Mouse (Mus musculus): Measurements from ENCODE around the gene Grip2. TPM values are rescaled to one million over a fixed set of nuclear protein-coding genes. Genes with fewer than 3 reads are reported as not detected.

Gene Grip2
- polyA plus RNA-seq, 1 experiment from 2014 or later = 0.69 TPM

- Histone ChIP-seq H3K27me3 (no peaks in the 10 kb centered on the region), H3K4me3 (no peak overlapping the region), H3K27ac (no peak overlapping the region), H3K9me3 (no peaks in the 10 kb centered on the region), H3K4me1 (peaks cover 14% of the 10 kb centered on the region), H3K36me3 (peaks cover 85% of the 10 kb centered on the region), H3K9ac (no peak overlapping the region), H3K4me2 (no peak overlapping the region)
- no peak for ATAC-seq (ENCODE audit: insufficient number of reproducible peaks, insufficient read depth, low FRiP score, low TSS enrichment, low read depth)
- 72% methylated on average over 5 of the region's 5 CpGs for WGBS
These were observed 80.3 kb downstream of the Grip2 start for GRCm38 (mm10) chr6:91746776-91747175.

DNA sequence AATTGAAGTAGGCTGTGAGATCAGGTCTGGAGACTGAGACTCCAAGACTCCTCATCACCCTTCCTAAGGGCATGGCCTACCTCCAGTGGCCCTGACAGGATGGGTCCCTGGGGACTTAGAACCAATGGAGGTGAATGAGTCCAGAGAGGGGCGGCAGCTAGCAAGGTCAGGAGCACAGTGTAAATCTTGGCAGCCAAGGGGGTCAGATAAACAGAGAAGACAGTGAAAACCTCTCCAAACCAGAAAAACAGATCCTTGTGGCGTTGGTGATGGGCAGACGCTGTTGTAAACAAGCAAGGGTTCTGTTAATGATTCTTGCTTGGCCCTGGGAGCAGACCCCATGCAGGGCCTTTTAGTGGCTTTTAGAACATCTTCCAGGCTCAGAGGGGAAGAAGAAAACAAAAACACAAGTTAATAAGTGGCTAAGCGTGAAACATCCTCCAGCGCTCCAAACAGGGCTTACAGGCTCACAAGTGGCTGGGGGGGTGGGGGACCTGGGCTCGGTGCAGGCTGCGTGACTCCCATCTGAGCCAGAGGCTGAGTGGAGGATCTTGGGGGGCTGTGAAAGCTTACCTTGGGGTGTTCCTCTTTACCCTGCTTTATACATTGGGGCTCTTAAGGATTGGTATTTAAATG, 81.0 kb downstream of the Grip2 start:
- 54% methylated on average over 7 of the region's 7 CpGs for WGBS
- no peak for ATAC-seq (ENCODE audit: insufficient number of reproducible peaks, insufficient read depth, low FRiP score, low TSS enrichment, low read depth)
- Histone ChIP-seq H3K36me3 (peaks cover 85% of the 10 kb centered on the region), H3K4me1 (peaks cover 14% of the 10 kb centered on the region), H3K27me3 (no peaks in the 10 kb centered on the region), H3K4me3 (no peak overlapping the region), H3K4me2 (no peak overlapping the region), H3K9me3 (no peaks in the 10 kb centered on the region), H3K9ac (no peak overlapping the region), H3K27ac (no peak overlapping the region)

DNA sequence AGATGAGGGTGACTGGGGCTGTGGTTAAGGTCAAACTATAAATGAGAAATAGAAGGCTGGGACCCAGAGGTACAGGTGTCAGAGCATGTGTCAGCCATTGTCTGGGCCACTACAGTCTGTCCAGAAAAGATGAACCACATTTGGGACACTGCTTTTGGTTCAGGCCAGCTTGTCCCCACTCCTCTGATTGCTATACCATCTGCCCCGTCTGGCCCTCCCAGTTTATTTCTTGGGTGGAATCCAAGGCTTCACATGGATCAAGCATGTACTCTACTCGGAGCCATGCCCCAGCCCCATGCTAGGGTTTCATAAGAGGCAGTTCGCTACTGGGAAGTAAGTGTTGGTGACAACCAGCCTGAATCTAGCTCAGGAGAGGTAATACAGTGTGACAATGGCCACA, 81.8 kb downstream of the Grip2 start:
- WGBS = 86% methylated on average over 3 of the region's 3 CpGs

GRCm38 (mm10) chr6:91743886-91744285, 83.2 kb downstream of the Grip2 start:
- peaks cover 14% of the 10 kb centered on the region for H3K4me1 ChIP-seq
- 70% methylated on average over 4 of the region's 4 CpGs for WGBS
- peaks cover 87% of the 10 kb centered on the region for H3K36me3 ChIP-seq
- H3K27me3 ChIP-seq = no peaks in the 10 kb centered on the region
- H3K9ac ChIP-seq = no peak overlapping the region
- no peak overlapping the region for H3K4me2 ChIP-seq
- no peak for ATAC-seq (ENCODE audit: insufficient number of reproducible peaks, insufficient read depth, low FRiP score, low TSS enrichment, low read depth)
- peak overlapping the region; percentile 23; the same call in 1 of the 2 replicates for H3K27ac ChIP-seq
- H3K4me3 ChIP-seq = no peak overlapping the region
- H3K9me3 ChIP-seq = no peaks in the 10 kb centered on the region

More for the DNA sequence above, 81.8 kb downstream of the Grip2 start:
- Histone ChIP-seq H3K27ac (no peak overlapping the region), H3K4me3 (no peak overlapping the region), H3K9ac (no peak overlapping the region), H3K9me3 (no peaks in the 10 kb centered on the region), H3K4me2 (no peak overlapping the region), H3K4me1 (peaks cover 14% of the 10 kb centered on the region), H3K27me3 (no peaks in the 10 kb centered on the region), H3K36me3 (peaks cover 85% of the 10 kb centered on the region)
- no peak for ATAC-seq (ENCODE audit: insufficient number of reproducible peaks, insufficient read depth, low FRiP score, low TSS enrichment, low read depth)

GRCm38 (mm10) chr6:91742995-91743394, 84.1 kb downstream of the Grip2 start:
- no peak for ATAC-seq (ENCODE audit: insufficient number of reproducible peaks, insufficient read depth, low FRiP score, low TSS enrichment, low read depth)
- Histone ChIP-seq H3K4me1 (peaks cover 14% of the 10 kb centered on the region), H3K4me3 (no peak overlapping the region), H3K9ac (no peak overlapping the region), H3K9me3 (no peaks in the 10 kb centered on the region), H3K27ac (no peak overlapping the region), H3K4me2 (no peak overlapping the region), H3K27me3 (no peaks in the 10 kb centered on the region), H3K36me3 (peaks cover 87% of the 10 kb centered on the region)
- 93% methylated on average over 8 of the region's 8 CpGs for WGBS

DNA sequence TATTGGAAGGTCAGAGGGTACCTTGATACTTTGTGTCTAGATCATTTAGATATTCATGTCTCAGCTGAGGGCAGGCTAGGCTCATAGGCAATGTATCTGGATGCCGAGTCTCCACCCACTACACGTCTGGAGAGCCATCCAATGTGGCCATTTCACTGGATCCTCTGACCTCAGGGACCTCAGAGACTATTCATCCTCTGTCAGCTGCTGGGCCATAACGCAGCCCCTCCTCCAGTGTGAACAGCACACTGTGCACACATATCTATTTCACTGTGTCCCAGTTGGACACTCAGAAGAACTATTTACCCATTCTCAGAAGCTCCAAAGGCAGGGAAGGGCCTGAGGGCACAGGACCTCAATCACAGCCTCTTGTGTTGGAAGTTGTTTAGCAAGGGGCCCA, 84.6 kb downstream of the Grip2 start:
- Histone ChIP-seq H3K9ac (no peak overlapping the region), H3K9me3 (no peaks in the 10 kb centered on the region), H3K4me1 (peaks cover 14% of the 10 kb centered on the region), H3K4me3 (no peak overlapping the region), H3K36me3 (peaks cover 87% of the 10 kb centered on the region), H3K27me3 (no peaks in the 10 kb centered on the region), H3K27ac (no peak overlapping the region), H3K4me2 (no peak overlapping the region)
- no peak for ATAC-seq (ENCODE audit: insufficient number of reproducible peaks, insufficient read depth, low FRiP score, low TSS enrichment, low read depth)
- 72% methylated on average over 3 of the region's 3 CpGs for WGBS

- H3K36me3 ChIP-seq = peaks cover 87% of the 10 kb centered on the region
- H3K27me3 ChIP-seq = no peaks in the 10 kb centered on the region
- 64% methylated on average over 11 of the region's 11 CpGs for WGBS
- no peaks in the 10 kb centered on the region for H3K9me3 ChIP-seq
- H3K4me2 ChIP-seq = no peak overlapping the region
- no peak overlapping the region for H3K4me3 ChIP-seq
- H3K27ac ChIP-seq = no peak overlapping the region
- ATAC-seq (ENCODE audit: insufficient number of reproducible peaks, insufficient read depth, low FRiP score, low TSS enrichment, low read depth) = 0 out of 2 replicates have a peak, but pooled peaks have one; percentile 50
- peaks cover 20% of the 10 kb centered on the region for H3K4me1 ChIP-seq
- no peak overlapping the region for H3K9ac ChIP-seq
These were observed 86.0 kb downstream of the Grip2 start for GRCm38 (mm10) chr6:91741046-91741445.

- Histone ChIP-seq H3K4me3 (no peak overlapping the region), H3K9ac (peak overlapping the region; percentile 12; the same call in 1 of the 2 replicates), H3K4me2 (no peak overlapping the region), H3K36me3 (peaks cover 91% of the 10 kb centered on the region), H3K4me1 (peaks cover 7% of the 10 kb centered on the region), H3K27ac (no peak overlapping the region), H3K27me3 (no peaks in the 10 kb centered on the region), H3K9me3 (no peaks in the 10 kb centered on the region)
- 59% methylated on average over 5 of the region's 5 CpGs for WGBS
- ATAC-seq (ENCODE audit: insufficient number of reproducible peaks, insufficient read depth, low FRiP score, low TSS enrichment, low read depth) = no peak
These were observed 89.0 kb downstream of the Grip2 start for GRCm38 (mm10) chr6:91738058-91738457.

DNA sequence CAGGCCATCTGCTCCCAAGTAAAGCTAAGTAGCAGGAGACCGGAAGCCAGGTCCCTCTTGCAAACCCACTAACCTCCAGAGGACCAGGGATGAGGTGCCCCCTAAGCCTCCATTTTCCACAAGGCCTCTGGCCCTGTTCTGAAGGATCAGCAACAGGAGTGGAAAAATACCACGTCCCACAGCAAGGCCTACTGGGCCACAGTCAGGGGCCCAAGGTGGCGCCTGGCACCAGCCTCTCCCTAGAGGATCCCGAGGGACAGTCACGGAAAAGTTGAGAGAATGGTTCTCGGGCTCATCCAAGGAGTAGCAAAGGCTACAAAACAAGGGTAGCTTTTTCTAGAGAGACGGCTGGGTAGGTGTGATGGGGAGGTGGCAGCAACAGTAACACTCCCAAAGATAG, 89.6 kb downstream of the Grip2 start:
- Histone ChIP-seq H3K27ac (no peak overlapping the region), H3K4me1 (peaks cover 6% of the 10 kb centered on the region), H3K36me3 (peaks cover 92% of the 10 kb centered on the region), H3K4me3 (no peak overlapping the region), H3K9me3 (no peaks in the 10 kb centered on the region), H3K4me2 (no peak overlapping the region), H3K27me3 (no peaks in the 10 kb centered on the region), H3K9ac (no peak overlapping the region)
- no peak for ATAC-seq (ENCODE audit: insufficient number of reproducible peaks, insufficient read depth, low FRiP score, low TSS enrichment, low read depth)
- 91% methylated on average over 7 of the region's 7 CpGs for WGBS

DNA sequence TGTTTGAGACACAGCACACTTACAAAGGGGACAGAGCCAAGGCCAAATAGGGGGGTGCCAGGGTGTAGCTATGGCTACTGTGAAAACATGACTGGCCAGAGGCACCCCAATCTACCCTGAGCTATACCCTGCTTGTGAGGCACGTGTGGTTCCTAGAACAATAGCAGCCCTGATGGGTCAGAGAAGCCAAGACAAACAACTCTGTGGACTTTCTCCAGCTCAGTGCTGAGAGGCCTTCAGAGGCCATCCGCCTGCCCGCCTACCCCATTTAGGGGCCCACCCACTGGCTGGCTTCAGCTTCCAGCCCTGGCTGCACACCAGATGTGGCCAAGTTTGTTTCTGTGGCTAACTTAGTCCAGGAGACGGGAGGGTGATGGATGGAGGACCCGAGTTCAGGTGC, 90.6 kb downstream of the Grip2 start:
- 56% methylated on average over 5 of the region's 5 CpGs for WGBS
- no peak overlapping the region for H3K4me2 ChIP-seq
- H3K27me3 ChIP-seq = no peaks in the 10 kb centered on the region
- no peak overlapping the region for H3K9ac ChIP-seq
- H3K4me1 ChIP-seq = peaks cover 6% of the 10 kb centered on the region
- no peaks in the 10 kb centered on the region for H3K9me3 ChIP-seq
- peaks cover 91% of the 10 kb centered on the region for H3K36me3 ChIP-seq
- H3K4me3 ChIP-seq = no peak overlapping the region
- no peak for ATAC-seq (ENCODE audit: insufficient number of reproducible peaks, insufficient read depth, low FRiP score, low TSS enrichment, low read depth)
- H3K27ac ChIP-seq = peak overlapping the region; percentile 4; the same call in 1 of the 2 replicates

GRCm38 (mm10) chr6:91732138-91732537, 94.9 kb downstream of the Grip2 start:
- Histone ChIP-seq H3K9ac (no peak overlapping the region), H3K4me1 (peaks cover 32% of the 10 kb centered on the region), H3K27me3 (no peaks in the 10 kb centered on the region), H3K27ac (no peak overlapping the region), H3K4me2 (no peak overlapping the region), H3K36me3 (peaks cover 79% of the 10 kb centered on the region), H3K9me3 (no peaks in the 10 kb centered on the region), H3K4me3 (no peak overlapping the region)
- WGBS = 89% methylated on average over 11 of the region's 11 CpGs
- ATAC-seq (ENCODE audit: insufficient number of reproducible peaks, insufficient read depth, low FRiP score, low TSS enrichment, low read depth) = no peak

GRCm38 (mm10) chr6:91729677-91730127, 97.3 kb downstream of the Grip2 start:
- ATAC-seq (ENCODE audit: insufficient number of reproducible peaks, insufficient read depth, low FRiP score, low TSS enrichment, low read depth) = no peak
- Histone ChIP-seq H3K27ac (peak overlapping the region; percentile 41), H3K36me3 (peaks cover 78% of the 10 kb centered on the region), H3K9me3 (no peaks in the 10 kb centered on the region), H3K9ac (no peak overlapping the region), H3K4me2 (no peak overlapping the region), H3K27me3 (no peaks in the 10 kb centered on the region), H3K4me3 (no peak overlapping the region), H3K4me1 (peaks cover 25% of the 10 kb centered on the region)
- 18% methylated on average over 12 of the region's 12 CpGs for WGBS
